Mouse (Mus musculus) small intestine, adult 2 months (tissue): Measurements from ENCODE around the gene Dync1i1.

Experiments used
- CTCF ChIP-seq: fragments of 200-500 bp; IDR thresholded peaks from 2 replicates; pipeline ENCODE4 v1.5.1; 2012; ENCODE audit warnings: low read depth, mild to moderate bottlenecking, control low read depth, inconsistent platforms, low read length, moderate library complexity, mixed read lengths; ENCODE audit not compliant: insufficient replicate concordance, insufficient read length; ENCODE audit errors: extremely low read depth
- POLR2A ChIP-seq: fragments of 200-500 bp; IDR thresholded peaks from 2 replicates; pipeline ENCODE4 v1.6.1; 2012; ENCODE audit warnings: low read depth, mild to moderate bottlenecking, control low read depth, inconsistent platforms, low read length, moderate library complexity

- no peak for TF ChIP-seq POLR2A
- no peak for TF ChIP-seq CTCF
Measured at GRCm38 (mm10) chr6:5923148-5923547, 197.7 kb downstream of the Dync1i1 start.
